Mouse (Mus musculus) testis, postnatal 14 days (tissue): ENCODE measurements around the gene Skint3.
"Not testable (repeated sequence)": the region's sequence is repeated elsewhere in the genome, so short reads cannot be mapped to it uniquely, and the experiment has no call there.

Experiments used
- DNase-seq: peaks from one replicate; pipeline ENCODE4 v3.0.0; 2021; ENCODE audit warnings: low spot score

The Skint3 gene

GRCm38 (mm10) chr4:112231945-112232344 is at the start of gene Skint3:
TSS of gene Skint3 (plus strand) at chr4:112232245.
- DNase-seq, result no peak

GRCm38 (mm10) chr4:112243416-112243815 is 11.4 kb downstream of the Skint3 start:
- no peak for DNase-seq

GRCm38 (mm10) chr4:112243951-112244350 is 11.9 kb downstream of the Skint3 start:
- no peak for DNase-seq

- no peak for DNase-seq
These were observed 24.0 kb downstream of the Skint3 start for GRCm38 (mm10) chr4:112256022-112256421.

- no peak for DNase-seq
These were observed 55.3 kb downstream of the Skint3 start for GRCm38 (mm10) chr4:112287178-112287974.

GRCm38 (mm10) chr4:112288396-112288795 is 56.4 kb downstream of the Skint3 start:
- DNase-seq, result no peak

- no peak for DNase-seq
These were observed 70.3 kb downstream of the Skint3 start for GRCm38 (mm10) chr4:112302305-112302704.

- no peak for DNase-seq
These were observed 70.9 kb downstream of the Skint3 start for GRCm38 (mm10) chr4:112302855-112303509.

- not testable (repeated sequence) for DNase-seq
These were observed 117.1 kb downstream of the Skint3 start for GRCm38 (mm10) chr4:112349111-112349510.
